9 mouse cellular contexts compared by ENCODE assay signal in the genomic region with DNA sequence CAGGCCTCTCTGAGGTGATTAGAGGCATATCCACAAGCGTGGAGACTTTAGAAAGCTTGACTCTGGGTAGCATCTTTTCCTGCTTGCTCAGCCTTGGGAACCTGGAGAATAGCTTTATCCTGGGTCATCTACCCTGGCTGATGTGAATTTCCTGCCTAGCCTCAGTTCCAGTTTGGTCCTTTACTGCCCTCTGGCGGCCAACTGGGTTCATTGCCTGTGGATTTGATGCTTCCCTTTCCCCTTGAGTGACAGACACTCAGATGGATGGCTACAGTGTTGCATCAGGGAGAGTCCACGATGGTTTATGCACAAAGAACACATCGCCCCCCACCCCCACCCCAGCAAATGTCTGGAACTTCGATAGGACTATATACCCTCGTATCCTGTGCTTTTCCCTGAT.
A peak's percentile ranks its signal among the peaks of the same experiment; 100 is the strongest.
DNase-seq lines count a peak whose midpoint lies in the region; ATAC-seq lines count a peak whose summit lies in the region.
"Had no signal": no experiment of that assay in that cellular context is flagged by ENCODE, and none has a peak within 500 bp of the region (broad histone marks: within the 10 kb centered on the region; RNA-seq: fewer than 3 reads in every experiment).

No protein-coding gene starts in this region.

- no peak overlapping the region for H3K4me2 ChIP-seq in heart, embryonic 11.5 days
- H3K4me2 ChIP-seq in neural tube, embryonic 14.5 days (ENCODE audit: low read depth, low read length), result no peak overlapping the region

- no peak overlapping the region for H3K4me3 ChIP-seq in heart, embryonic 11.5 days (ENCODE audit: low read depth, low read length)
- no peak overlapping the region for H3K4me3 ChIP-seq in limb, embryonic 10.5 days
- no peak overlapping the region for H3K4me3 ChIP-seq in neural tube, embryonic 14.5 days (ENCODE audit: low read depth, low read length)
- H3K4me3 ChIP-seq: megakaryocyte, embryonic 14.5 days had no signal

- no peaks in the 10 kb centered on the region for H3K4me1 ChIP-seq in heart, embryonic 11.5 days (ENCODE audit: control insufficient read depth, insufficient read depth, low read length)
- H3K4me1 ChIP-seq in limb, embryonic 10.5 days, result no peaks in the 10 kb centered on the region; the same call in 1 of the 2 replicates
- H3K4me1 ChIP-seq in neural tube, embryonic 14.5 days (ENCODE audit: control insufficient read depth, insufficient read depth, low read length), result no peaks in the 10 kb centered on the region
- H3K4me1 ChIP-seq: megakaryocyte, embryonic 14.5 days had no signal

- H3K9me3 ChIP-seq in heart, embryonic 11.5 days (replicated peaks; ENCODE audit: control insufficient read depth, low read length), result no peaks in the 10 kb centered on the region
- H3K9me3 ChIP-seq in limb, embryonic 10.5 days (replicated peaks), result no peaks in the 10 kb centered on the region
- no peaks in the 10 kb centered on the region for H3K9me3 ChIP-seq in neural tube, embryonic 14.5 days (ENCODE audit: control insufficient read depth, low read length)

- H3K27me3 ChIP-seq in heart, embryonic 11.5 days (ENCODE audit: control insufficient read depth, insufficient read depth, low read length), result no peaks in the 10 kb centered on the region
- H3K27me3 ChIP-seq in limb, embryonic 10.5 days (ENCODE audit: low read depth, poor library complexity, severe bottlenecking), result no peaks in the 10 kb centered on the region
- H3K27me3 ChIP-seq in neural tube, embryonic 14.5 days (ENCODE audit: control insufficient read depth, insufficient read depth, low read length), result no peaks in the 10 kb centered on the region
- H3K27me3 ChIP-seq: megakaryocyte, embryonic 14.5 days had no signal

- no peak overlapping the region for H3K9ac ChIP-seq in heart, embryonic 11.5 days (ENCODE audit: low read depth, low read length)
- no peak overlapping the region for H3K9ac ChIP-seq in neural tube, embryonic 14.5 days (replicated peaks; ENCODE audit: low read depth, low read length)

- H3K36me3 ChIP-seq in heart, embryonic 11.5 days (ENCODE audit: control insufficient read depth, insufficient read depth, low read length), result no peaks in the 10 kb centered on the region
- no peaks in the 10 kb centered on the region for H3K36me3 ChIP-seq in limb, embryonic 10.5 days
- no peaks in the 10 kb centered on the region for H3K36me3 ChIP-seq in neural tube, embryonic 14.5 days (ENCODE audit: control insufficient read depth, insufficient read depth, low read length)

- no peak overlapping the region for H3K27ac ChIP-seq in heart, embryonic 11.5 days (ENCODE audit: low read depth, low read length)
- no peak overlapping the region for H3K27ac ChIP-seq in limb, embryonic 10.5 days
- H3K27ac ChIP-seq in neural tube, embryonic 14.5 days (ENCODE audit: low read depth, low read length), result no peak overlapping the region

- no peak for ATAC-seq in heart, embryonic 11.5 days (replicated peaks; ENCODE audit: insufficient number of reproducible peaks, low FRiP score, low TSS enrichment)
- peak; percentile 65 for ATAC-seq in neural tube, embryonic 14.5 days (ENCODE audit: low read depth)

- 4% methylated on average over 6 of the region's 6 CpGs for WGBS in heart, embryonic 11.5 days (ENCODE audit: insufficient replicate concordance)
- WGBS in limb, embryonic 10.5 days, result 10% methylated on average over 6 of the region's 6 CpGs
- 10% methylated on average over 6 of the region's 6 CpGs for WGBS in neural tube, embryonic 14.5 days

- peak; percentile 36 to 85 for DNase-seq in heart, adult 18-20 months
- DNase-seq in cerebellum, postnatal 14 days, result peak; percentile 93 to 94
- peak; percentile 23 to 33 for DNase-seq in gastrocnemius, adult 8-10 months (ENCODE audit: low spot score in 2 of 2)
- peak; percentile 41 to 80 for DNase-seq in kidney, adult 8-10 months
- peak; percentile 92 for DNase-seq in limb, embryonic 10.5 days (ENCODE audit: low spot score)
- DNase-seq in thymus, postnatal 14 days, result peak; percentile 54

Comparison
In these comparisons a context has a peak if more than half of its experiments do, and no peak if none do; other contexts are left out.
1. DNase-seq: peak in every context shown above with its lines; median percentile 94 in cerebellum, postnatal 14 days; 92 in limb, embryonic 10.5 days; 60 in heart, adult 18-20 months; 60 in kidney, adult 8-10 months; 54 in thymus, postnatal 14 days; 28 in gastrocnemius, adult 8-10 months.